Mouse (Mus musculus): ENCODE data around the gene Fgf6. TPM values are rescaled to one million over a fixed set of nuclear protein-coding genes. Genes with fewer than 3 reads are reported as not detected.

Gene Fgf6
- total and polyA plus RNA-seq, 3 experiments: 0.37 to 0.57 (median 0.39) TPM

DNA sequence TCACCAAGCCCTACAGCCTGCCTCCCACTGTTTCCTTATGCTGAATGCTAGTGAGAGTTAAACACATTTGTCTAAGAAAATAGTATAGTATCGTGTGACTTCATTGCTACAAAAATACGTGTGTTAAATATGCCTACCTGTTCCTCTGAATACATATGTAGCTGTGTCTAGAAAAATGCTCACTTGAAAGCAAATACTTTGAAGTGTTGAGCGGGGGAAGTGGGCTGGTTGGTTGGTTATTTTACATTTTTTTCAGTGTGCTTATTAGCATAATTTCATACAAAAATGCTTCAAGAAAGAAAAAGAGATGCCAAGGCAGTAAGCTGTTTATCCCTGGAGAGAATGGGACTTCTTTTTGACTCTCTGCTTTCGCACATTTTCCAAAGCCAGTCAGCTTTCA lies 44.6 kb downstream of the Fgf6 start:
- intact Hi-C loops (cut with DNase I): no loop called here
- WGBS: 85% methylated on average over 4 of the region's 4 CpGs
- Histone ChIP-seq H3K4me1 (ENCODE audit: control insufficient read depth, insufficient read depth, low read length) (no peaks in the 10 kb centered on the region), H3K79me2 (replicated peaks; ENCODE audit: control insufficient read depth, insufficient read depth, low read length) (no peaks in the 10 kb centered on the region), H3K4me3 (no peak overlapping the region), H3K36me3 (ENCODE audit: control insufficient read depth, insufficient read depth, low read length) (no peaks in the 10 kb centered on the region), H3K27me3 (ENCODE audit: control insufficient read depth, insufficient read depth, low read length) (no peaks in the 10 kb centered on the region), H3K9ac (ENCODE audit: low read depth, low read length) (no peak overlapping the region), H3K27ac (no peak overlapping the region)
- no peak for DNase-seq
- TF ChIP-seq POLR2A (IDR thresholded peaks at IDR 0.05; ENCODE audit: insufficient read depth, low read depth, low read length) (no peak), CTCF (IDR thresholded peaks at IDR 0.05) (no peak), EP300 (IDR thresholded peaks at IDR 0.05; ENCODE audit: insufficient read depth, low read depth, low read length) (no peak)

DNA sequence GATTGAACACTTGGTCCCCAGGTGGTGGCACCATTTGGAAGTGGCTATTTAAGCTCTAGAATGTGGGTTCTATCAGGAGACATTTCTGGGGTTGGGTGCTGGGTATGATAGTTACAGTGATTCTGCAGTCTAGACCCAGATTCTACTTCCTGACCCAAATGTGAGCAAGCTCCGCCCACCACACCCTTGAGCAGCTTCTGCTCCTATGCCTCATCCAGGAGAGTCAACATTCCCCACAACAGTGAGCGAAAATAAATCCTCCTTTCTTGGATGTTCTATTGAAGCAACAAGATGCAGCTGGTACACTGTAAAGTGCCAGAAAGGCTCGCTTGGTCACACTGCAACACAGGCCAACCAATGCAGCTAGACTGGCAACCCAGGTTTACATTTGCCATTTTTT lies 48.5 kb downstream of the Fgf6 start:
- H3K9ac ChIP-seq (ENCODE audit: low read depth, low read length): no peak overlapping the region
- no peaks in the 10 kb centered on the region for H3K36me3 ChIP-seq (ENCODE audit: control insufficient read depth, insufficient read depth, low read length)
- no peaks in the 10 kb centered on the region for H3K27me3 ChIP-seq (ENCODE audit: control insufficient read depth, insufficient read depth, low read length)
- H3K4me1 ChIP-seq (ENCODE audit: control insufficient read depth, insufficient read depth, low read length): no peaks in the 10 kb centered on the region
- H3K4me3 ChIP-seq: no peak overlapping the region
- intact Hi-C loops (cut with DNase I): no loop called here
- 84% methylated on average over 3 of the region's 3 CpGs for WGBS
- no peaks in the 10 kb centered on the region for H3K79me2 ChIP-seq (replicated peaks; ENCODE audit: control insufficient read depth, insufficient read depth, low read length)
- no peak for DNase-seq
- TF ChIP-seq EP300 (IDR thresholded peaks at IDR 0.05; ENCODE audit: insufficient read depth, low read depth, low read length) (no peak), POLR2A (IDR thresholded peaks at IDR 0.05; ENCODE audit: insufficient read depth, low read depth, low read length) (no peak)
- no peak overlapping the region for H3K27ac ChIP-seq

DNA sequence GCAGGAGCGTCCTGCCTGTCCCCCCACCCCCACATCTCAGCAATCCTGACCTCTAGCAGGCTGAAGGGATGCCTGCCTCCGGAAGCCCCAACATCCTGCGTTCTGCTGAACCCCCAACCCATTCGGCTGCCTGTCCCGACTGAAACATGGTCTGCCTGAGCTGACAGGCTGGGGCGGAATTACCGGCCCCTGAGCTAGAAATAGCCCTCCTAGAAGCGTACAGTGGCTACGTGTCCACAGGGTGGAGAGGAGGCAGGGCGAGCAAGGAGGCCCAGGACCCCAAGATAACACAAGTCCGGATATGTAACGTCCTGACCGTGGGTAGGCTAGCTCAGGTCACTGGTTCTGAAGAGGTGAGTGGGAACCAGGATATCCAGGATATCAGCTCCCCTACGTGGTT lies 49.4 kb downstream of the Fgf6 start:
- H3K27me3 ChIP-seq (ENCODE audit: control insufficient read depth, insufficient read depth, low read length): no peaks in the 10 kb centered on the region
- no peak overlapping the region for H3K27ac ChIP-seq
- H3K36me3 ChIP-seq (ENCODE audit: control insufficient read depth, insufficient read depth, low read length): no peaks in the 10 kb centered on the region
- DNase-seq: no peak
- 2% methylated on average over 14 of the region's 14 CpGs for WGBS
- H3K9ac ChIP-seq (ENCODE audit: low read depth, low read length): no peak overlapping the region
- H3K4me3 ChIP-seq: no peak overlapping the region
- TF ChIP-seq EP300 (IDR thresholded peaks at IDR 0.05; ENCODE audit: insufficient read depth, low read depth, low read length): no peak
- no peak for TF ChIP-seq CTCF (IDR thresholded peaks at IDR 0.05)
- no peak for TF ChIP-seq POLR2A (IDR thresholded peaks at IDR 0.05; ENCODE audit: insufficient read depth, low read depth, low read length)
- intact Hi-C loops (cut with DNase I): no loop called here
- no peaks in the 10 kb centered on the region for H3K4me1 ChIP-seq (ENCODE audit: control insufficient read depth, insufficient read depth, low read length)
- H3K79me2 ChIP-seq (replicated peaks; ENCODE audit: control insufficient read depth, insufficient read depth, low read length): no peaks in the 10 kb centered on the region

DNA sequence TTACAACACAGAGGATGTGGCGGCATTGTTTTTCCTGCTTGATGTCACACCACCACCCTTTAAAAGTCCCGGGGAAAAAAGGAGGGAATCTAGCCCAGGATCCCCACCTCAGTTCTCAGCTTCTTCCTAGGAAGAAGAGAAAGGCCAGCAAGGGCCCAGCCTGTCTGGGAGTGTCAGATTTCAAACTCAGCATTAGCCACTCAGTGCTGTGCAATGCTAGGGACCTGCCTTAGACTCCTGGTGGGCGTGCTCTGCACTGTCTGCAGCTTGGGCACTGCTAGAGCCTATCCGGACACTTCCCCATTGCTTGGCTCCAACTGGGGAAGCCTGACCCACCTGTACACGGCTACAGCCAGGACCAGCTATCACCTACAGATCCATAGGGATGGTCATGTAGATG lies 57.4 kb downstream of the Fgf6 start, which contains the start of gene Fgf23:
TSS of gene Fgf23 (plus strand) at position 86 of the 400 bp plus-strand sequence.
- intact Hi-C loops (cut with DNase I): no loop called here
- TF ChIP-seq CTCF (IDR thresholded peaks at IDR 0.05) (no peak), EP300 (IDR thresholded peaks at IDR 0.05; ENCODE audit: insufficient read depth, low read depth, low read length) (no peak), POLR2A (IDR thresholded peaks at IDR 0.05; ENCODE audit: insufficient read depth, low read depth, low read length) (no peak)
- 17% methylated on average over 5 of the region's 5 CpGs for WGBS
- no peaks in the 10 kb centered on the region for H3K79me2 ChIP-seq (replicated peaks; ENCODE audit: control insufficient read depth, insufficient read depth, low read length)
- no peak for DNase-seq
- H3K4me1 ChIP-seq (ENCODE audit: control insufficient read depth, insufficient read depth, low read length): no peaks in the 10 kb centered on the region
- no peaks in the 10 kb centered on the region for H3K27me3 ChIP-seq (ENCODE audit: control insufficient read depth, insufficient read depth, low read length)
- H3K36me3 ChIP-seq (ENCODE audit: control insufficient read depth, insufficient read depth, low read length): no peaks in the 10 kb centered on the region
- H3K27ac ChIP-seq: no peak within 1 kb of the TSS
- H3K4me3 ChIP-seq: no peak within 1 kb of the TSS
- no peak within 1 kb of the TSS for H3K9ac ChIP-seq (ENCODE audit: low read depth, low read length)

Other genes starting within 250 kb of the Fgf6 start
- gene Ndufa9, start 166.4 kb upstream of the Fgf6 start, total RNA-seq (2021): 100 to 1,000 TPM; 667 to 776 TPM
- 522 and 660 TPM in 2 replicates for gene Ndufa9, start 166.4 kb upstream of the Fgf6 start, polyA plus RNA-seq (2012; rRNA removed)
- not detected for gene Akap3, start 162.5 kb upstream of the Fgf6 start, total RNA-seq (2021)
- 0.15 and 0.21 TPM in 2 replicates for gene Akap3, start 162.5 kb upstream of the Fgf6 start, polyA plus RNA-seq (2012; rRNA removed)
- gene Dyrk4, start 93.7 kb upstream of the Fgf6 start, total RNA-seq (2021): not detected
- 0.04 TPM in 1 of 2 replicates, not detected in the other for gene Dyrk4, start 93.7 kb upstream of the Fgf6 start, polyA plus RNA-seq (2012; rRNA removed)
- gene Rad51ap1, start 76.0 kb upstream of the Fgf6 start, total RNA-seq (2021): under 1 TPM; 0.36 to 0.44 TPM
- gene Rad51ap1, start 76.0 kb upstream of the Fgf6 start, polyA plus RNA-seq (2012; rRNA removed): 0.82 and 2.4 TPM in 2 replicates
- gene D6Wsu163e, start 75.6 kb upstream of the Fgf6 start, total RNA-seq (2021): 10 to 100 TPM; 11.0 to 11.3 TPM
- 3.8 and 8.1 TPM in 2 replicates for gene D6Wsu163e, start 75.6 kb upstream of the Fgf6 start, polyA plus RNA-seq (2012; rRNA removed)
- not detected for gene Fgf23, start 57.3 kb downstream of the Fgf6 start, total RNA-seq (2021)
- gene Fgf23, start 57.3 kb downstream of the Fgf6 start, polyA plus RNA-seq (2012; rRNA removed): not detected in 2 replicates
- 10 to 100 TPM; 50.0 to 59.7 TPM for gene Tigar, start 94.0 kb downstream of the Fgf6 start, total RNA-seq (2021)
- 18.0 and 29.0 TPM in 2 replicates for gene Tigar, start 94.0 kb downstream of the Fgf6 start, polyA plus RNA-seq (2012; rRNA removed)
- gene Ccnd2, start 136.6 kb downstream of the Fgf6 start, total RNA-seq (2021): 100 to 1,000 TPM; 132 to 139 TPM
- gene Ccnd2, start 136.6 kb downstream of the Fgf6 start, polyA plus RNA-seq (2012; rRNA removed): 46.2 and 53.4 TPM in 2 replicates

All from heart, adult 2 months (tissue).